Mouse (Mus musculus) CH12.LX (cell line): Measurements from ENCODE around the gene Zfyve28. TPM values are rescaled to one million over a fixed set of nuclear protein-coding genes. Genes with fewer than 3 reads are reported as not detected.

ENCODE experiments used
- DNase-seq: peaks from one replicate; pipeline ENCODE4 v3.0.0-alpha.2; 2013; ENCODE audit errors: extremely low read depth
- H3K27ac ChIP-seq: 2 replicates; pipeline ENCODE4 v1.5.1; 2012; ENCODE audit warnings: low read depth, mild to moderate bottlenecking, control low read depth, moderate library complexity; ENCODE audit not compliant: insufficient read depth
- H3K27me3 ChIP-seq: replicated peaks from 2 replicates; pipeline ENCODE3; 2012; ENCODE audit warnings: inconsistent platforms
- H3K36me3 ChIP-seq, 2 experiments: replicated peaks in 1 of 2; 2 replicates each; pipeline versions ENCODE3 to v1.6.1; 2012; ENCODE audit warnings: inconsistent platforms in 1 of 2, low read length in 1 of 2, mild to moderate bottlenecking in 1 of 2, mixed read lengths in 1 of 2, moderate library complexity in 1 of 2; ENCODE audit not compliant: control insufficient read depth in 1 of 2, insufficient read depth in 1 of 2
- H3K4me1 ChIP-seq, 2 experiments: 2 replicates each; pipeline ENCODE4 v1.6.1; 2012; ENCODE audit warnings: inconsistent platforms in 1 of 2, moderate library complexity in 1 of 2; ENCODE audit not compliant: insufficient read depth in 2 of 2, control insufficient read depth in 1 of 2
- H3K4me2 ChIP-seq: 2 replicates; pipeline ENCODE4 v1.6.1; 2012; ENCODE audit warnings: low read depth, mild to moderate bottlenecking, control low read depth; ENCODE audit not compliant: poor library complexity, insufficient read depth, severe bottlenecking
- H3K4me3 ChIP-seq, 3 experiments: fragments of 150-350 bp in 1 of 3; sonication (generic) in 1 of 3; replicated peaks in 1 of 3; 2 replicates each; pipeline versions ENCODE3 to v1.5.1; 2011 to 2012; ENCODE audit warnings: low read depth in 2 of 3, low read length in 2 of 3, mild to moderate bottlenecking in 2 of 3, moderate library complexity in 2 of 3, control low read depth in 1 of 3, improper control_type of control experiment in 1 of 3, inconsistent platforms in 1 of 3, mixed read lengths in 1 of 3; ENCODE audit not compliant: poor library complexity in 1 of 3
- H3K79me2 ChIP-seq: replicated peaks from 2 replicates; pipeline ENCODE4 v1.6.1; 2012; ENCODE audit warnings: mild to moderate bottlenecking, moderate library complexity; ENCODE audit not compliant: control insufficient read depth, poor library complexity, insufficient read depth, severe bottlenecking; ENCODE audit errors: extremely low read depth
- H3K9ac ChIP-seq: 2 replicates; pipeline ENCODE4 v1.6.1; 2012; ENCODE audit warnings: low read depth, mild to moderate bottlenecking, control low read depth, moderate library complexity; ENCODE audit not compliant: insufficient read depth
- H3K9me3 ChIP-seq: replicated peaks from 2 replicates; pipeline ENCODE3; 2012; ENCODE audit warnings: low read length, inconsistent platforms, mixed read lengths
- BHLHE40 ChIP-seq: IDR thresholded peaks from 2 replicates; pipeline ENCODE4 v1.6.1; 2011; ENCODE audit warnings: mild to moderate bottlenecking, low read depth, low read length, improper control_type of control experiment
- CTCF ChIP-seq, 2 experiments: IDR thresholded peaks in 1 of 2; conservative IDR thresholded peaks in 1 of 2; 2 replicates each; pipeline ENCODE4 v1.5.1; 2011 to 2012; ENCODE audit warnings: low read depth in 2 of 2, low read length in 2 of 2, improper control_type of control experiment in 1 of 2, inconsistent platforms in 1 of 2, mild to moderate bottlenecking in 1 of 2, moderate library complexity in 1 of 2
- E2F4 ChIP-seq: IDR thresholded peaks from 2 replicates; pipeline ENCODE4 v1.6.1; 2011; ENCODE audit warnings: low read depth, low read length, improper control_type of control experiment; ENCODE audit not compliant: insufficient replicate concordance
- ELF1 ChIP-seq: IDR thresholded peaks from 2 replicates; pipeline ENCODE4 v1.6.1; 2014; ENCODE audit warnings: low read depth, mild to moderate bottlenecking, inconsistent platforms, low read length, improper control_type of control experiment
- EP300 ChIP-seq: IDR thresholded peaks from 2 replicates; pipeline ENCODE4 v1.6.1; 2011; ENCODE audit warnings: low read length, improper control_type of control experiment
- ETS1 ChIP-seq: conservative IDR thresholded peaks from 2 replicates; pipeline ENCODE4 v1.6.1; 2012; ENCODE audit warnings: low read depth, mild to moderate bottlenecking, inconsistent platforms, low read length, improper control_type of control experiment, moderate library complexity
- HCFC1 ChIP-seq: IDR thresholded peaks from 2 replicates; pipeline ENCODE4 v1.6.1; 2012; ENCODE audit warnings: low read depth, mild to moderate bottlenecking, inconsistent platforms, low read length, improper control_type of control experiment
- KAT2A ChIP-seq: IDR thresholded peaks from 2 replicates; pipeline ENCODE4 v1.6.1; 2012; ENCODE audit warnings: low read length, improper control_type of control experiment, inconsistent platforms; ENCODE audit not compliant: insufficient replicate concordance
- MAZ ChIP-seq: IDR thresholded peaks from 2 replicates; pipeline ENCODE4 v1.6.1; 2012; ENCODE audit warnings: low read depth, mild to moderate bottlenecking, inconsistent platforms, low read length, improper control_type of control experiment, moderate library complexity
- MEF2A ChIP-seq: IDR thresholded peaks from 2 replicates; pipeline ENCODE4 v1.6.1; 2014; ENCODE audit warnings: low read depth, mild to moderate bottlenecking, inconsistent platforms, low read length, improper control_type of control experiment, borderline replicate concordance
- MXI1 ChIP-seq: IDR thresholded peaks from 2 replicates; pipeline ENCODE4 v1.6.1; 2011; ENCODE audit warnings: mild to moderate bottlenecking, low read depth, low read length, improper control_type of control experiment
- MYC ChIP-seq: IDR thresholded peaks from 2 replicates; pipeline ENCODE4 v1.6.1; 2011; ENCODE audit warnings: low read depth, mild to moderate bottlenecking, improper control_type of control experiment, low read length
- NELFE ChIP-seq: IDR thresholded peaks from 2 replicates; pipeline ENCODE4 v1.6.1; 2011; ENCODE audit warnings: low read depth, low read length, improper control_type of control experiment
- NRF1 ChIP-seq: IDR thresholded peaks from 2 replicates; pipeline ENCODE4 v1.6.1; 2014; ENCODE audit warnings: low read depth, mild to moderate bottlenecking, inconsistent platforms, low read length, improper control_type of control experiment, moderate library complexity
- PAX5 ChIP-seq: IDR thresholded peaks from 2 replicates; pipeline ENCODE4 v1.6.1; 2012; ENCODE audit warnings: low read length, inconsistent platforms, mixed read lengths
- POLR2A ChIP-seq: IDR thresholded peaks from 2 replicates; pipeline ENCODE4 v1.6.1; 2011; ENCODE audit warnings: low read depth, mild to moderate bottlenecking, improper control_type of control experiment, low read length
- POLR2AphosphoS2 ChIP-seq: IDR thresholded peaks from 2 replicates; pipeline ENCODE4 v1.6.1; 2011; ENCODE audit warnings: low read depth, low read length, improper control_type of control experiment
- RAD21 ChIP-seq: IDR thresholded peaks from 2 replicates; pipeline ENCODE4 v1.6.1; 2011; ENCODE audit warnings: low read depth, mild to moderate bottlenecking, low read length, improper control_type of control experiment, moderate library complexity
- SIN3A ChIP-seq: IDR thresholded peaks from 2 replicates; pipeline ENCODE4 v1.6.1; 2012; ENCODE audit warnings: low read length, improper control_type of control experiment, inconsistent platforms
- TBP ChIP-seq: conservative IDR thresholded peaks from 2 replicates; pipeline ENCODE4 v1.6.1; 2011; ENCODE audit warnings: low read depth, low read length, improper control_type of control experiment
- ZKSCAN1 ChIP-seq: IDR thresholded peaks from 2 replicates; pipeline ENCODE4 v1.6.1; 2012; ENCODE audit warnings: low read depth, inconsistent platforms, low read length, improper control_type of control experiment, borderline replicate concordance
- ZMIZ1 ChIP-seq: IDR thresholded peaks from 2 replicates; pipeline ENCODE4 v1.6.1; 2012; ENCODE audit warnings: low read depth, mild to moderate bottlenecking, inconsistent platforms, low read length, improper control_type of control experiment
- ZNF384 ChIP-seq: IDR thresholded peaks from 2 replicates; pipeline ENCODE4 v1.6.1; 2012; ENCODE audit warnings: low read depth, low read length, improper control_type of control experiment, inconsistent platforms
- dilution Hi-C: fragments of 300-500 bp; cut with MboI; formaldehyde crosslinking; loops from 2 replicates; pipeline ENCODE4 v1.14.3; 2020; ENCODE audit warnings: low sequenced_read_pairs; ENCODE audit not compliant: extremely low pct_unique_long_range_greater_than_20kb, extremely low pct_ligation_motif_present
- in situ Hi-C: fragments of 300-500 bp; cut with MboI; formaldehyde crosslinking; loops from 3 replicates; pipeline ENCODE4 v1.14.3; 2019; ENCODE audit warnings: low sequenced_read_pairs, low pct_ligation_motif_present, low pct_unique_long_range_greater_than_20kb, mixed read lengths
- polyA plus RNA-seq: library from polyadenylated mRNA; unstranded; fragments of >175 nt; gene quantifications from 2 replicates; pipeline ENCODE4 v1.2.1, GENCODE M21; 2012; ENCODE audit warnings: low read depth; ENCODE audit not compliant: insufficient read length
- total RNA-seq, 2 experiments: library from RNA; depleted of rRNA; stranded (reverse); fragments of 300-350 nt in 1 of 2; fragments of >200 nt in 1 of 2; gene quantifications; 2 replicates each; pipeline ENCODE4 v1.2.3; 2012 to 2014

Gene Zfyve28
- total and polyA plus RNA-seq, 3 experiments: 1.7 to 2.8 (median 2.0) TPM

- H3K9ac ChIP-seq: peak within 1 kb of the TSS; percentile 95
- TF ChIP-seq ZNF384: no peak
- TF ChIP-seq POLR2A: peak; percentile 94
- TF ChIP-seq CTCF (conservative IDR thresholded peaks at IDR 0.05 in 1 of 2, IDR thresholded peaks at IDR 0.05 in 1 of 2; ENCODE audit: low read depth in 2 of 2, low read length in 2 of 2): no peak
- TF ChIP-seq MAZ: 0 out of 2 replicates have a peak, but pooled peaks have one; percentile 61
- TF ChIP-seq TBP: peak; percentile 62
- peak; percentile 67; the same call in 1 of the 2 replicates for TF ChIP-seq MEF2A
- 0 out of 2 replicates have a peak, but pooled peaks have one; percentile 36 for TF ChIP-seq MYC
- TF ChIP-seq PAX5: no peak
- peak; percentile 92 for TF ChIP-seq POLR2AphosphoS2
- peak; percentile 71 for TF ChIP-seq NELFE
- TF ChIP-seq RAD21: no peak
- TF ChIP-seq EP300: 0 out of 2 replicates have a peak, but pooled peaks have one; percentile 10
- 0 out of 2 replicates have a peak, but pooled peaks have one; percentile 43 for TF ChIP-seq KAT2A
- peak; percentile 70; the same call in 1 of the 2 replicates for TF ChIP-seq MXI1
- TF ChIP-seq ZMIZ1: peak; percentile 67
- peak; percentile 86 for TF ChIP-seq ELF1
- peak; percentile 51 for TF ChIP-seq BHLHE40
- no peak for TF ChIP-seq ZKSCAN1
- TF ChIP-seq E2F4: 0 out of 2 replicates have a peak, but pooled peaks have one; percentile 6
- TF ChIP-seq NRF1: peak; percentile 90
- TF ChIP-seq ETS1: no peak; the same call in 1 of the 2 replicates
- TF ChIP-seq SIN3A: peak; percentile 81
- TF ChIP-seq HCFC1: peak; percentile 73
- TF ChIP-seq, all 38 proteins: peak for 17
- no peaks in the 10 kb centered on the region for H3K9me3 ChIP-seq
- H3K27me3 ChIP-seq: no peaks in the 10 kb centered on the region
- dilution Hi-C loops (no loop called here), in situ Hi-C loops (no loop called here)
- H3K4me3 ChIP-seq: peak within 1 kb of the TSS; percentile 59 to 93 (median 79)
- peak within 1 kb of the TSS; percentile 87 for H3K4me2 ChIP-seq
- H3K79me2 ChIP-seq: peaks cover 29% of the 10 kb centered on the region
- peak; percentile 98 for DNase-seq
- H3K4me1 ChIP-seq: peaks cover 5 to 23% of the 10 kb centered on the region in 2 experiments
- peaks cover 0 to 7% of the 10 kb centered on the region in 2 experiments for H3K36me3 ChIP-seq
- H3K27ac ChIP-seq: peak within 1 kb of the TSS; percentile 86
Measured at GRCm38 (mm10) chr5:34168950-34169891, 119.0 kb downstream of the Zfyve28 start, which contains the start of the genes Poln and Haus3. Poln (minus strand) TSS chr5:34169448. Haus3 (minus strand) TSS chr5:34169527.
